Mouse (Mus musculus): Measurements from ENCODE around the gene Med6. TPM values are rescaled to one million over a fixed set of nuclear protein-coding genes. Genes with fewer than 3 reads are reported as not detected.

The Med6 gene
- 17.5 TPM for polyA plus RNA-seq (2014; fragmentation: Illumina TruSeq; extraction: RNeasy Lipid Tissue Mini Kit (QIAGEN cat#74804); ENCODE audit: low read depth, low replicate concordance)

DNA sequence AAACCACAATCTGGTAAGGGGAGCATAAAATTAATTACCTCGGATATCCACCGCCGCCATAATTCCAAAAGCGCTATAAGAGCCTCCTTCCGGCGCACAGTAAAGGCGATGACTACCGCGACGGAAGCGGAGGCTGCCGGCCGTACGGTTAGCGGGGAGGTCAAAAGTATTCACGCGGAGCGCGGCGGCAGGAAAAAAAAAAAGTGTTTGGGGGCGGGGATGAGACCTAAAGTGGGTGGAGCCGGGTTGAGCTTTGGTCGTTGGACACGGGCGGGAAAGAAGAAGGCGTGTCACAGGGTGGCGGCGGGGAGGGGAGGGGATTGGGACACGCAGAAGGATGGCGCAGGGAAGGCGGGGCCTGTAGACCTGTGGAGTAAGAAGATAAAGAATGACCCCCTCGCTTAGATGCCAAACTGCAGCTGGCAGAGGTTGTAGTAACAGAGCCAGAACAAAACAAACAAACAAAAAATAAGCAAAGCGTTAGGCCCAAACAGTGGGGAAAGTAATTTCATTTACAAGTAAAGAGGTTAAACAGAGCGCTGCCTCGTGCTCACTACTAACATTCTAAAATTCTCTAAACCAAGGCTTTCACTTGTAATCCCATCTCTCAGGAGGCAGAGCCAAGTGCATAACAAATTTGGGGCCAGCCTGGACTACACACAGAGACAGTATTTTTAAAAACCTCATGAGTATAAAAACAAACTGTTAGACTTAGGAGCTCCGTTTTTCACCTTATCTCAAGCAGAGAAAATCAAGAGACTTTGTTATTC lies at the start of gene Med6:
Med6 (minus strand) TSS at position 107 of the 770 bp plus-strand sequence.

DNA sequence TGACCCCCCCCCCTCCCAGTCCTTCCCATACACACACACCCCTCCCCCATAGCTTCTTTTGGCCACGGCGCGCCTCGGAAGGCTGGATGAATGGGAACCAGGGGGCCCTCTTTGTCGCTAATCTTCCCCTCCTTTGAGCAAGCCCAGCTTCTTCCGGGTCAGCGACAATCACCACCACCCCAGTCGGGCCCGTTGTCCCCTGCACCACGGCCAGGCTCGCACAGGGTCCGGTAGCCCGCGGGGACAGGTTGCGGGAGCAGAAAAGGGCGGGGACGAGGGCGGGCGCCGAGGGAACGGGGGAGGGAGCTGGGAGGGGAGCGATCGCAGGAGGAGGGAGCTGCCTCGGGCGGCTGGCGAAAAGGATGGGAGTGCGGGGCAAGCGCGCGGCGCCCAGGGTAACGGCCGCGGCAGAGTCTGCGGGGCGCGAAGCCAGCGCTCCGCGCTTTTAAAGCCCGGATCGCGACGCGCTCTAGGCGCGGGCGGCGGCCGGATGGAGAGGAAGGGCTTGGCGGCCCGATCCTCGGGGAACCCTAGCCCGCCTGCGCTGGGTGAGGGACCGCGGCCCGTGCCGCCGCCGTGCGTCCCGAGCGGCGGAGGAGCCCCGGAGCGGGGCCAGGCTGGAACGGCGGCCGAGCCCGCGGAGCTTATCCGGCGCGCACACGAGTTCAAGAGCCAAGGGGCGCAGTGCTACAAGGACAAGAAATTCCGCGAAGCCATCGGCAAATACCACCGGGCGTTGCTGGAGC lies 36.3 kb upstream of the Med6 start, which contains the start of gene Ttc9:
Ttc9 (plus strand) TSS at position 335 of the 746 bp plus-strand sequence.

DNA sequence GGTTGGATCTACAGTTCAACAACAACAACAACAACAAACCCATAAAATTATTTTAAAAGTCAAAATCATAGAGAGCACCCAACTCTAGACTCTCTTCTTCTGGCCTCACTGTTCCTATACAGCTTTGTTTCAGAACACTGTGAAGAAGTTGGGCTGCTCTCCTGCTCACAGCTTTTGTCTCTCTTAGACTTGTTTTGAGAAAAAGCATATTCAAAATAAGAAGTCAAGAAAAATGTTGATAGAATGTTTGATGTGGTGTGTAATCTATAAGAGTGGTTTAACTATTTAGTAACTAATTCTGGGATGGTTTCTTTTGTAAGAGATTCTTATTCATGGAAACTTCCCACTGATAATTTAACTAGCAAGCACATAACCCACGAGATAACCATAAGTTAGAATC lies 26.4 kb downstream of the Med6 start, which contains the start of gene Adam21:
Adam21 (minus strand) TSS at position 101 of the 400 bp plus-strand sequence.

DNA sequence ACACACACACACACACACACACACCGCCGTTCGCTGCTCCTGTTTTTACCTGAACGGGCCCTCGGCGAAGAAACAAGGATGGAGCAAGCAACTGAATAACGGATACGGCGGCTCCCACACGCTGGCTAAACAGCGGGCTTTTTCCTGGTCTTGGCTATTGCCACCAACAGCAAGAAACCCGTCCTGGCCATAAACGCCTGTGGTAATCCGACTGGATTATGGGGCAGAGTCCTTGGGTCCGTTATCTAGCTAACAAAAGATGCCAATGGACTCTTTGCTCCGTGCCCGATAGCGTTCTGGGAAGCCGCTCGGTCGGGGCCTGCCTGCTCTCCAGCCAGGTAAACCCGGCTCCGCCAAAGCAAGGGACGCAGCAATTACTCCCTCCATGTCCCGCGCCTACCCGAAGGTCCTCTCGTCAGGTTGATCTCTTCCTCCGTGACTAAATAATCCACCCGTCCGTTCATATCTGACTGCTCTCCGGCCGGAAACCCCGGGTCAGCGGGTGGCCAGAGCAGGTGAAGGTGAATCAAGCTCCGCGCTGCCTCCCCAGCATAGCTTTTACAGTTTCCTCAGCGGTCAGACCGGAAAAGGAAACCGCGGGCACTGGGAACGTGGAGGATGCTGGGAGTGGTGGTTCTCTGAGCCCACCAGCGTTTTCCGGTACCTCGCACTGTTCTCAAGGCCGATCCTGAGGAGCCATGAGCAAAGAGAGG lies 62.3 kb downstream of the Med6 start, which contains the start of the genes Gm20498 and Synj2bp:
Gm20498 (minus strand) TSS at position 590 of the 713 bp plus-strand sequence.
Synj2bp (minus strand) TSS at position 596 of the 713 bp plus-strand sequence.

Other genes starting within 250 kb of the Med6 start
- 0.42 TPM for gene Gm4787, start 215.5 kb downstream of the Med6 start, polyA plus RNA-seq (2014; fragmentation: Illumina TruSeq; extraction: RNeasy Lipid Tissue Mini Kit (QIAGEN cat#74804); ENCODE audit: low read depth, low replicate concordance)
- gene Adam4, start 173.1 kb downstream of the Med6 start, polyA plus RNA-seq (2014; fragmentation: Illumina TruSeq; extraction: RNeasy Lipid Tissue Mini Kit (QIAGEN cat#74804); ENCODE audit: low read depth, low replicate concordance): 0.34 TPM
- gene Cox16, start 109.9 kb downstream of the Med6 start, polyA plus RNA-seq (2014; fragmentation: Illumina TruSeq; extraction: RNeasy Lipid Tissue Mini Kit (QIAGEN cat#74804); ENCODE audit: low read depth, low replicate concordance): 92.2 TPM
- 18.7 TPM for gene Gm20498, start 62.1 kb downstream of the Med6 start, polyA plus RNA-seq (2014; fragmentation: Illumina TruSeq; extraction: RNeasy Lipid Tissue Mini Kit (QIAGEN cat#74804); ENCODE audit: low read depth, low replicate concordance)
- gene Synj2bp, start 62.1 kb downstream of the Med6 start, polyA plus RNA-seq (2014; fragmentation: Illumina TruSeq; extraction: RNeasy Lipid Tissue Mini Kit (QIAGEN cat#74804); ENCODE audit: low read depth, low replicate concordance): 41.5 TPM
- not detected for gene Adam21, start 26.5 kb downstream of the Med6 start, polyA plus RNA-seq (2014; fragmentation: Illumina TruSeq; extraction: RNeasy Lipid Tissue Mini Kit (QIAGEN cat#74804); ENCODE audit: low read depth, low replicate concordance)
- 2.4 TPM for gene Ttc9, start 36.2 kb upstream of the Med6 start, polyA plus RNA-seq (2014; fragmentation: Illumina TruSeq; extraction: RNeasy Lipid Tissue Mini Kit (QIAGEN cat#74804); ENCODE audit: low read depth, low replicate concordance)
- gene Map3k9, start 186.2 kb upstream of the Med6 start, polyA plus RNA-seq (2014; fragmentation: Illumina TruSeq; extraction: RNeasy Lipid Tissue Mini Kit (QIAGEN cat#74804); ENCODE audit: low read depth, low replicate concordance): 0.08 TPM